14 mouse cellular contexts compared by ENCODE assay signal in genomic region chr6:39146041-39146440, GRCm38 (mm10). TPM values are rescaled to one million over a fixed set of nuclear protein-coding genes. Genes with fewer than 3 reads are reported as not detected.
A peak's percentile ranks its signal among the peaks of the same experiment; 100 is the strongest.
DNase-seq lines count a peak whose midpoint lies in the region; ATAC-seq and TF ChIP-seq lines count a peak whose summit lies in the region.
"Had no signal": no experiment of that assay in that cellular context is flagged by ENCODE, and none has a peak within 500 bp of the region (broad histone marks: within the 10 kb centered on the region; RNA-seq: fewer than 3 reads in every experiment).

No protein-coding gene starts in this region.

- H3K4me3 ChIP-seq in cerebellum, adult 2 months (replicated peaks; ENCODE audit: insufficient read depth, low read depth, low read length): no peak overlapping the region
- H3K4me3 ChIP-seq in kidney, postnatal 0 days (replicated peaks; ENCODE audit: low read depth, low read length): no peak overlapping the region
- H3K4me3 ChIP-seq in kidney, embryonic 15.5 days (replicated peaks): no peak overlapping the region
- no peak overlapping the region for H3K4me3 ChIP-seq in midbrain, postnatal 0 days (ENCODE audit: low read depth, low read length)
- H3K4me3 ChIP-seq in midbrain, embryonic 15.5 days: no peak overlapping the region
- H3K4me3 ChIP-seq in stomach, postnatal 0 days (ENCODE audit: low read depth, low read length): no peak overlapping the region
- H3K4me3 ChIP-seq: embryonic facial prominence, embryonic 15.5 days; limb, embryonic 12.5 days; midbrain, embryonic 12.5 days; stomach, embryonic 15.5 days had no signal

- ATAC-seq in kidney, postnatal 0 days (replicated peaks; ENCODE audit: low FRiP score, low read depth): no peak
- no peak for ATAC-seq in kidney, embryonic 15.5 days (replicated peaks; ENCODE audit: low FRiP score)
- ATAC-seq in midbrain, postnatal 0 days (ENCODE audit: low FRiP score): no peak
- ATAC-seq in midbrain, embryonic 15.5 days (replicated peaks): no peak
- no peak for ATAC-seq in stomach, postnatal 0 days (ENCODE audit: low FRiP score, low TSS enrichment)

- 50% methylated on average over 6 of the region's 6 CpGs for WGBS in cerebellum, adult 2 months
- WGBS in kidney, postnatal 0 days: 41% methylated on average over 6 of the region's 6 CpGs
- WGBS in kidney, embryonic 15.5 days: 52% methylated on average over 6 of the region's 6 CpGs
- 50% methylated on average over 6 of the region's 6 CpGs for WGBS in midbrain, postnatal 0 days
- 56% methylated on average over 6 of the region's 6 CpGs for WGBS in midbrain, embryonic 15.5 days
- WGBS in stomach, postnatal 0 days: 58% methylated on average over 6 of the region's 6 CpGs

- TF ChIP-seq CTCF in cerebellum, adult 2 months (IDR thresholded peaks at IDR 0.05; ENCODE audit: borderline replicate concordance, insufficient read depth, low read depth, low read length): peak; percentile 51; the same call in 1 of the 2 replicates
- peak; percentile 69 for TF ChIP-seq CTCF in kidney, postnatal 0 days (IDR thresholded peaks at IDR 0.05; ENCODE audit: low read depth)
- TF ChIP-seq CTCF in midbrain, postnatal 0 days (IDR thresholded peaks at IDR 0.05): peak; percentile 71
- peak; percentile 71 for TF ChIP-seq CTCF in stomach, postnatal 0 days (IDR thresholded peaks at IDR 0.05; ENCODE audit: low read depth)

- no peak for TF ChIP-seq POLR2A in cerebellum, adult 2 months (IDR thresholded peaks at IDR 0.05; ENCODE audit: borderline replicate concordance, insufficient read depth, low read length)

- no peak overlapping the region for H3K4me2 ChIP-seq in kidney, postnatal 0 days (ENCODE audit: low read length)
- no peak overlapping the region for H3K4me2 ChIP-seq in kidney, embryonic 15.5 days
- no peak overlapping the region for H3K4me2 ChIP-seq in midbrain, postnatal 0 days (ENCODE audit: low read depth, low read length, poor library complexity, severe bottlenecking)
- H3K4me2 ChIP-seq in midbrain, embryonic 15.5 days: no peak overlapping the region
- H3K4me2 ChIP-seq in stomach, postnatal 0 days (replicated peaks; ENCODE audit: low read depth): no peak overlapping the region
- H3K4me2 ChIP-seq: embryonic facial prominence, embryonic 15.5 days; limb, embryonic 12.5 days; midbrain, embryonic 12.5 days; stomach, embryonic 15.5 days had no signal

- no peak overlapping the region for H3K27ac ChIP-seq in cerebellum, adult 2 months (ENCODE audit: insufficient read depth, low read length)
- no peak overlapping the region for H3K27ac ChIP-seq in kidney, postnatal 0 days
- H3K27ac ChIP-seq in kidney, embryonic 15.5 days: no peak overlapping the region
- no peak overlapping the region for H3K27ac ChIP-seq in midbrain, postnatal 0 days (ENCODE audit: low read depth, low read length)
- H3K27ac ChIP-seq in midbrain, embryonic 15.5 days: no peak overlapping the region
- no peak overlapping the region for H3K27ac ChIP-seq in stomach, postnatal 0 days (replicated peaks)
- H3K27ac ChIP-seq: embryonic facial prominence, embryonic 15.5 days; limb, embryonic 12.5 days; midbrain, embryonic 12.5 days; stomach, embryonic 15.5 days had no signal

- H3K36me3 ChIP-seq in kidney, postnatal 0 days (ENCODE audit: insufficient read depth, low read length): peaks cover 42% of the 10 kb centered on the region
- peaks cover 77% of the 10 kb centered on the region for H3K36me3 ChIP-seq in kidney, embryonic 15.5 days
- peaks cover 39% of the 10 kb centered on the region for H3K36me3 ChIP-seq in midbrain, postnatal 0 days (ENCODE audit: insufficient read depth, low read length)
- peaks cover 51% of the 10 kb centered on the region for H3K36me3 ChIP-seq in midbrain, embryonic 15.5 days (replicated peaks)
- H3K36me3 ChIP-seq in stomach, postnatal 0 days (ENCODE audit: control insufficient read depth, insufficient read depth, low read length): peaks cover 29% of the 10 kb centered on the region

- no peak overlapping the region for H3K9ac ChIP-seq in kidney, postnatal 0 days (ENCODE audit: low read depth, low read length)
- no peak overlapping the region for H3K9ac ChIP-seq in kidney, embryonic 15.5 days
- no peak overlapping the region for H3K9ac ChIP-seq in midbrain, postnatal 0 days (replicated peaks; ENCODE audit: low read length, poor library complexity, severe bottlenecking)
- H3K9ac ChIP-seq in midbrain, embryonic 15.5 days: no peak overlapping the region
- H3K9ac ChIP-seq in stomach, postnatal 0 days (ENCODE audit: low read length): no peak overlapping the region
- H3K9ac ChIP-seq: embryonic facial prominence, embryonic 15.5 days; limb, embryonic 12.5 days; midbrain, embryonic 12.5 days; stomach, embryonic 15.5 days had no signal

- peak in 1 of 2 experiments; percentile 7 for DNase-seq in cerebellum, adult 2 months
- no peak for DNase-seq in cerebellum, postnatal 4 days (ENCODE audit: low spot score in 2 of 2)
- DNase-seq in kidney, postnatal 0 days (ENCODE audit: low spot score): peak; percentile 67
- DNase-seq in midbrain, postnatal 0 days (ENCODE audit: low spot score): peak; percentile 55
- no peak for DNase-seq in stomach, postnatal 0 days (ENCODE audit: low spot score)
- DNase-seq in thymus, postnatal 10 days (ENCODE audit: low spot score in 2 of 2): no peak
- DNase-seq: adrenal gland, postnatal 14 days; gastrocnemius, postnatal 36 days had no signal

- TF ChIP-seq EP300 in stomach, postnatal 0 days (optimal IDR thresholded peaks at IDR 0.05): no peak

- H3K27me3 ChIP-seq in cerebellum, adult 2 months (ENCODE audit: control insufficient read depth, insufficient read depth, low read length): no peaks in the 10 kb centered on the region
- no peaks in the 10 kb centered on the region for H3K27me3 ChIP-seq in kidney, postnatal 0 days (ENCODE audit: insufficient read depth, low read length)
- no peaks in the 10 kb centered on the region for H3K27me3 ChIP-seq in kidney, embryonic 15.5 days
- no peaks in the 10 kb centered on the region for H3K27me3 ChIP-seq in midbrain, postnatal 0 days (ENCODE audit: insufficient read depth, low read length)
- H3K27me3 ChIP-seq in midbrain, embryonic 15.5 days (replicated peaks): no peaks in the 10 kb centered on the region
- no peaks in the 10 kb centered on the region for H3K27me3 ChIP-seq in stomach, postnatal 0 days (ENCODE audit: control insufficient read depth, insufficient read depth, low read length)
- H3K27me3 ChIP-seq: embryonic facial prominence, embryonic 15.5 days; limb, embryonic 12.5 days; midbrain, embryonic 12.5 days; stomach, embryonic 15.5 days had no signal

- H3K9me3 ChIP-seq in kidney, postnatal 0 days (replicated peaks; ENCODE audit: low read length): no peaks in the 10 kb centered on the region
- no peaks in the 10 kb centered on the region for H3K9me3 ChIP-seq in kidney, embryonic 15.5 days (replicated peaks)
- no peaks in the 10 kb centered on the region for H3K9me3 ChIP-seq in midbrain, postnatal 0 days (ENCODE audit: low read length)
- H3K9me3 ChIP-seq in midbrain, embryonic 15.5 days: no peaks in the 10 kb centered on the region
- no peaks in the 10 kb centered on the region for H3K9me3 ChIP-seq in stomach, postnatal 0 days (ENCODE audit: control insufficient read depth, low read length)
- H3K9me3 ChIP-seq: embryonic facial prominence, embryonic 15.5 days; limb, embryonic 12.5 days; midbrain, embryonic 12.5 days; stomach, embryonic 15.5 days had no signal

- no peaks in the 10 kb centered on the region for H3K4me1 ChIP-seq in cerebellum, adult 2 months (ENCODE audit: control insufficient read depth, insufficient read depth, low read length)
- no peaks in the 10 kb centered on the region for H3K4me1 ChIP-seq in kidney, postnatal 0 days (replicated peaks; ENCODE audit: insufficient read depth, low read length)
- H3K4me1 ChIP-seq in kidney, embryonic 15.5 days: no peaks in the 10 kb centered on the region
- H3K4me1 ChIP-seq in midbrain, postnatal 0 days (ENCODE audit: insufficient read depth, low read length): no peaks in the 10 kb centered on the region
- H3K4me1 ChIP-seq in midbrain, embryonic 15.5 days: no peaks in the 10 kb centered on the region
- H3K4me1 ChIP-seq in stomach, postnatal 0 days (replicated peaks; ENCODE audit: control insufficient read depth, insufficient read depth): no peaks in the 10 kb centered on the region
- H3K4me1 ChIP-seq: embryonic facial prominence, embryonic 15.5 days; limb, embryonic 12.5 days; midbrain, embryonic 12.5 days; stomach, embryonic 15.5 days had no signal

RNA-seq across cellular contexts. Expression of gene Parp12, which starts 27.9 kb away (rescaled TPM):
- polyA plus RNA-seq in cerebellum, adult 2 months (2012; rRNA removed): 19.7 and 20.5 TPM in 2 replicates
- 11.9 and 13.5 TPM in 2 replicates for polyA plus RNA-seq in kidney, postnatal 0 days (2015; fragmentation: Nextera tagmentation; extraction: Ambion mirVana)
- polyA plus RNA-seq in kidney, embryonic 15.5 days (2015; fragmentation: Nextera tagmentation; extraction: Ambion mirVana): 7.4 and 8.0 TPM in 2 replicates
- total RNA-seq in midbrain, postnatal 0 days (2014; rRNA removed): 4.2 and 9.1 TPM in 2 replicates
- 2.8 and 3.1 TPM in 2 replicates for polyA plus RNA-seq in midbrain, postnatal 0 days (2015; fragmentation: Nextera tagmentation; extraction: Ambion mirVana)
- 2.3 and 3.1 TPM in 2 replicates for polyA plus RNA-seq in midbrain, embryonic 15.5 days (2015; fragmentation: Nextera tagmentation; extraction: Ambion mirVana)
- polyA plus RNA-seq in stomach, postnatal 0 days (2015; fragmentation: Nextera tagmentation; extraction: Ambion mirVana): 10.1 and 10.4 TPM in 2 replicates

Comparison
In these comparisons a context has a peak if more than half of its experiments do, and no peak if none do; other contexts are left out.
1. DNase-seq: peak in kidney, postnatal 0 days (single experiment) and midbrain, postnatal 0 days (single experiment); none in cerebellum, postnatal 4 days (0 of 2), stomach, postnatal 0 days (single experiment) and thymus, postnatal 10 days (0 of 2).
2. Peak in every context shown above with its lines, with median percentiles within 50 percentile points of each other: CTCF ChIP-seq.